Mouse (Mus musculus): ENCODE results near the gene Tmc8. TPM values are rescaled to one million over a fixed set of nuclear protein-coding genes. Genes with fewer than 3 reads are reported as not detected.
A peak's percentile ranks its signal among the peaks of the same experiment; 100 is the strongest.
"Not testable (repeated sequence)": the region's sequence is repeated elsewhere in the genome, so short reads cannot be mapped to it uniquely, and the experiment has no call there.

The Tmc8 gene
- total RNA-seq, 2 experiments from 2014 or later: 19.8 to 33.7 TPM

DNA sequence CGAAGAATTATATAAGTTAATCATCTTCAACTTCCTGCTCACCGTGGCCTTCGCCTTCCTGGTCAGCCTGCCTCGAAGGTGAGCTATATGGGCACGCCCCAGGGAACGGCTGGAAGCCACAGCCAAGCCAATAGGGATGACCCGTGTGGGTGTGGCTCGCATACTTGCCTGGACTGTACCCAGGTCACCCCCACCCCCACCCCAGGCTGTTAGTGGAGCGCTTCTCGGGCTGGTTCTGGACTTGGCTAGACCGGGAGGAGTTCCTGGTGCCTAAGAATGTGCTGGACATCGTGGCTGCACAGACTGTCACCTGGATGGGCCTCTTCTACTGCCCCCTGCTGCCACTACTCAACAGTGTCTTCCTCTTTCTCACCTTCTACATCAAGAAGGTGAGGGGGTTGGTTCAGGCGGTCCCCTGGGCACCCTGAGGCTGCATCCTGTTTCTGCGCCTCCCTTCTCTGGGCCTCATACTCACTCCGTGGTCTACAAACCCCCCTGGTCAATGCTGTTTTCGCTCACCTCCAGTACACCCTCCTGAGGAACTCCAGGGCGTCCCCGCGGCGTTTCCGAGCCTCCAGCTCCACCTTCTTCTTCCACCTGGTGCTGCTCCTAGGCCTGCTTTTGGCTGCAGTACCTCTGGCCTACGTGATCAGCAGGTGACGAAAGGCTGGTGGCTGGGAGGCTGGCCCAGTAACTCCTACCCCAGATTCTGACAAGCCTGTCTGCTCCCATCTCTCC is 9.0 kb downstream of the Tmc8 start:
- ATAC-seq (replicated peaks; ENCODE audit: low FRiP score, poor library complexity, severe bottlenecking): peak; percentile 31

DNA sequence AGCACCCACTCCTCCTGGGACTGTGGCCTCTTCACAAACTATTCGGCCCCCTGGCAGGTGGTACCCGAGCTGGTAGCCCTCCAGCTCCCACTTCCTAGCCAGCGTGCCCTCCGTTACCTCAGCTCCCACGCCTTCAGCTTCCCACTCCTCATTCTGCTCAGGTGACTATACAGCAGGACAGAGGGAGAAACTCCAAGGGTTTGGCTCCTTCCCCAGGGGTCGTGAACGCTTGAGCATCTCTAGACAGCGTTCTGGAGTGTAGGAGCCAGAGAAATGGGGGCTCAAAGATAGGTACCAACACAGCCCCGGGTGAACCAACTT is 9.5 kb downstream of the Tmc8 start:
- no peak for ATAC-seq (replicated peaks; ENCODE audit: low FRiP score, poor library complexity, severe bottlenecking)

DNA sequence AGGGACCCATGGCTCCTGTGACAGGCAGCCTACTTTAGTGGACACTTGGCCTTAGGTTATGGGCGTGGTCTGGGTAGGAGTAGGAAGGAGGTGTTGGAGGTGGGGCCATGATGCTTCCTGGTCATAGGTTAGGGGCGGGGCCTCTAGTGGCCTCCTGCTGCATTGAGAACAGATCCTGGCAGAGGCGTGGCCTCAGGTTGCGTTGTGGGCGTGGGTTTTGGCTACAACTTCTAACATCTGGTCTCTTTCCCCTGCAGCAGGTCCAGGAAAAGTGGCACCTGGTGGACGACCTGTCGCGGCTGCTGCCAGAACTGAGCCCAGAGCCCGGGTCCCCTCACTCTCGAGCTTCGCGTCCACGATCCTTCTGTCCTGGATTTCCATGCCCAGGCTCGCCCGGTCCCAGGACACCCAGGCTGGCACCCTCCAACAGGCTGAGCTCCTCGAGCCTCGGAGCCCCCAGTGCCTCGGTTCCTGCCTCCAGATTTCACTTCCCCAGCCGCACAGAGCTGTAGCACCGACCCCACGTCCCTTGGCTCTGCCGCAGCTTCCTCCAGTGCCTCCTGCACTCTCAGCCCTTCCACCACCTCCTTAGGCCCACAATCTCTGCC is 10.5 kb downstream of the Tmc8 start:
- peak; percentile 87 for ATAC-seq (replicated peaks; ENCODE audit: low FRiP score, poor library complexity, severe bottlenecking)

DNA sequence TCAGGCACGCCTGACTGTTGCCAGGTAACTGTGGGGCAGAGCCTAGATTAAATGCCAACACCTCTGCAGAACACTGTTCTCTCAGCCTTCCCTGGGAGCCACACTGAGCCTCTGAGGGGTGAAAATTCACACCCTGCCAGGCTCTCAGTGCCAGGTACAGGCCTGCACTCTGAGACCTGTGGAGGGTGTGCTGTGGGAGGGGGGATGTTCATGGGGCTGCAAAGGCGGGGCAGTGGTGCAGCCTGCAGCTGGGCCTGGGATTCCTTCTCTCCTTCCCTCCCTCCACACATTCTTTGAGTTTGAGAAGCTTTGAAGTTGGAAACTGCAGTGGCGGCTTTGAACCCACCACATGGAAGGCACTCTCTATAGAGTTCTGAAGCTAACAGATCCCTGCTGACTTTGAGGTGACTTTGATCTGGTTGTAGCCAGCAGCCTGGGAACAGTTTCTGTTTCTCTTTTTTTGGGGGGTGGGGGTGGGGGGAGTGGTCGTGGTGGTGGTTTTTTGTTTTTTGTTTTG is 12.2 kb downstream of the Tmc8 start:
- no peak for ATAC-seq (replicated peaks; ENCODE audit: low FRiP score, poor library complexity, severe bottlenecking)

DNA sequence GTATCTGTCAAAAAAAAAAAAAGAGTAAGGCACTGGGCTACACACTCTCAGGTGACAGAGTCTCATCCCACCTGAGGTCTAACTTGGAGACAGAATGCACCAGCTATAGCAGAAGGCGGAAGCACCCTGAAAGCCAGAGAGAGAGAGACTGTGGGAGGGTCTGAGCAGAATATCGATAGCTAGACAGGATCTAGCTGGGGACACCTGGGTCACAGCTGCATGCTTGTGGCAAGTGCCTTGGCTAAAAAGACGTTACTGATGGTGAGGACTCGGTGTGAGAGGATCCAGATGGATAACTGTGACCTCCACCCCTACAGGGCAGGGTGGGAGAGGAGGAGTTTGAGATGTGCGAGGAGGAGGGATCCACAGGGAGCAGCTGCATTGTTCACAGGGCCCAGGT is 15.1 kb downstream of the Tmc8 start:
- 0 out of 2 replicates have a peak, but pooled peaks have one; percentile 0 for ATAC-seq (replicated peaks; ENCODE audit: low FRiP score, poor library complexity, severe bottlenecking)

DNA sequence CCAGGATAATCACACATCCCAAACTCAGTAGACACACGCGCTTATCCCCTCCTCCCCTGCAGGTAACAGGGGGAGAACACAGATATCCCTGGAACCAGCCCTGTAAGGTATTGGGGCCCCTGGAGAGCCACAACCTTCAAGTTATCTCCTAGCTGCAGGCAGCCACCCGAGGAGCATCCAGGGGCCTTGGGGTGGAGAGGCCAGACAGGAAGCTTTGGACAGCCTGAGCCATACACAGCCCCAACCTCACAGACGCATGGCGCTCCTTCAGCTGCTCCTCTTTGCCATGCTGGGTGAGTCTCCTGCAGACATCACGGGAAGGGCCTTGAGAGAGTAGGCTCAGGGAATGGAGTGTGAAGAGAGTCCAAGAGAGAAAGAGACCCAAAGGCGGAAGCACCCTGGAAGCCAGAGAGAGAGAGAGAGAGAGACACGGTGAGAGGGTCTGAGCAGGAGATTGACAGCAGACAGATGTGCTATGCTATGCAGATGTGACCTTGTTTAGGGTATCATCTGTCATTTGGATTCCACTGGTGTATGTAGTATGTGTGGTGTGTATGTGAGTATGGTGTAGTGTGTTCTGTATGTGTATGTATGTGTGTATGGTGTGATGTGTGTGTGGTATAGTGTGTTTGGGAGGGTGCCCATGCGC is 15.8 kb downstream of the Tmc8 start, which contains the start of gene 6030468B19Rik:
TSS of gene 6030468B19Rik (plus strand) at position 150 of the 649 bp plus-strand sequence.
- peak; percentile 86 for ATAC-seq (replicated peaks; ENCODE audit: low FRiP score, poor library complexity, severe bottlenecking)

DNA sequence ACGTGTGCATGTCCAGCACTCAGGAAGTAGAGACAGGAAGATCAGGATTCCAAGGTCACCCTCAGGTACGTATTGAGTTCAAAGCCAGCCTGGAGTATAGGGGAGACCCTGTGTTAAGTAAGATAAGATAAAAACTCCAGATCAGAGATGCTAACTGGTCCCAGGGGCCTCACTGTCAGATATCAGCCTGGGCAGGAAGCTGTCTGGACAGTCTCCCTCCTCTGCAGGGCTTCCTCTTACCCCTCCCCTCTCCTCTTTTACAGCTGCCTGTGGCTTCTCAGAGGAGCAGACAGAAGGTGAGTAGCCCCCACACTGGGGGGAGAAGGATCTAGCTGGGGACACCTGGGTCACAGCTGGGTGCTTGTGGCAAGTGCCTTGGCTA is 16.3 kb downstream of the Tmc8 start:
- peak; percentile 29 for ATAC-seq (replicated peaks; ENCODE audit: low FRiP score, poor library complexity, severe bottlenecking)

DNA sequence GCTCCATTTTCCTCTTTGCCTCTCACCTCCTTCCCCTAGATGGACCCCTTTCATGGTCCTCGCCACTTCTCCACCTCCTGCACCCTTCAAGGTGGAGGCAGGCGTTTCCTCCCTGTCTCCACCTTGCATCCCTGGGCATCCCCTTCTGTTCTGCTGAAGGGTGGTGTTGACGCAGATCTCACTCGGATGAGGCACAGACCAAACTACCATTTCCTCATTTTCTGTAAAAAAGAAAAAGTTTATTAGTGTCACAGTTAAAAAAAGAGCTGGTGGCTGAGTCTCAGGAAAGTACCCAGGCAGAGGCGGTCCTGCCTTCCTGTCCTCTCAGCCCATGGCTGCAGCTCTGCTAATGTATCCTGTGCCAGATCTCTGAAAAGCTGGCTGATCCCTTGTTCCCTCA is 17.3 kb downstream of the Tmc8 start:
- ATAC-seq (replicated peaks; ENCODE audit: low FRiP score, poor library complexity, severe bottlenecking): no peak

DNA sequence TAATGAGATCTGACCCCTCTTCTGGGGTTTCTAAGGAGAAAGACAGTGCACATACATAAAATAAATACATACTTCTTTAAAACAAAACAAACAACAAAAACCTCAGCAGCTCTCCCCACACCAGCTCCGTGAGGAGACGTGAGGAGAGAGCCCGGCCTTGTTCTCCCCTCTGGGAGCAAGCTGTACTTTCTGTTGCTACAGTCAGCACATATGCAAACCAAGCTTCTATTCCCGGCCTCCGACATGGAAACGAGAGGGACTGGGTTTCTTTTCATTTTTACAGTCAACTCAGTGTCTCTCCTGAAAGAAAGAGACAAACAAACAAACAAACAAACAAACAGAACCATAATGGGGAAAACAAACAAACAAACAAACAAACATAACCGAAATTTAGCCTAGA is 18.2 kb downstream of the Tmc8 start:
- no peak for ATAC-seq (replicated peaks; ENCODE audit: low FRiP score, poor library complexity, severe bottlenecking)

DNA sequence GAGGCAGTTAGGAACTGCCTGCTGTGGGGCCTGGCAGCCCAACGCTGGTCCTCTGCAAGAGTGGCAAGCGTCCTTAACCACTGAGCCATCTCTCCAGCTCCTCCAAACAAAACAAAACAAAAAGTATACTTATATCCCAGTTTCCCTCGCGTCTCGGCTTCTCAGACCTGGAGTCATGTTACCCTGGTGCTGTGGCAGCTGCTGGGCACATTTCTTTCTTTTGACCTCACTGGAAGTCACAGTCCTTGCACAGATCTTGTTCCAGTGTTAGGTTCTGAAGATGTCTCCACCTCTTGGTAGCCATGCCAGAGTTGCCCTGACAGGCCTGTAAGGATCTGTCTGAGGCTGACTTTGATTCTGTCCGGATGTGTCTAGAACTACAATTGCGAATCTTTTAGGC is 19.8 kb downstream of the Tmc8 start:
- no peak for ATAC-seq (replicated peaks; ENCODE audit: low FRiP score, poor library complexity, severe bottlenecking)

DNA sequence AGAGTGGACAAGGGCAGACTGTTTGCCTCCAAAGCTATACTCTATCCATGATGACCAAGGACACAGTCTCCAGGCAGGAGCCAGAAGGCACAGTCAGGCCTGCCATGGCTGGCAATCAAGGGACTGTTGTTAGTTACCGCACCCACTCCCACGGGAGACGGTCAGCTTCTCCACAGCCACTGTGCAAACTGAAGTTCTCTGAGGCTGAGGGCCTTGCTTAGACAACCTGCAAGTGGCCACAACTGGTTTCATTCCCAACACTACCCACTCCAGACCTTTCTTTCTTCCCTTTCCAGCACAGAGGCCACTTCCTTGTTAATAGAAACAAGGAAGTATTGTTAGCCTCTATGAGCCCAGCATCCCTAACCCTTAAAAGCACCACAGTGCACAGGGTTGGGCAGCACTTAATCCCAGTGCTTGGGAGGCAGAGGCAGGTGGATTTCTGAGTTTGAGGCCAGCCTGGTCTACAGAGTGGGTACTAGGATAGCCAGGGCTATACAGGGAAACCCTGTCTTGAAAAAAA is 21.4 kb downstream of the Tmc8 start:
- ATAC-seq (replicated peaks; ENCODE audit: low FRiP score, poor library complexity, severe bottlenecking): no peak

DNA sequence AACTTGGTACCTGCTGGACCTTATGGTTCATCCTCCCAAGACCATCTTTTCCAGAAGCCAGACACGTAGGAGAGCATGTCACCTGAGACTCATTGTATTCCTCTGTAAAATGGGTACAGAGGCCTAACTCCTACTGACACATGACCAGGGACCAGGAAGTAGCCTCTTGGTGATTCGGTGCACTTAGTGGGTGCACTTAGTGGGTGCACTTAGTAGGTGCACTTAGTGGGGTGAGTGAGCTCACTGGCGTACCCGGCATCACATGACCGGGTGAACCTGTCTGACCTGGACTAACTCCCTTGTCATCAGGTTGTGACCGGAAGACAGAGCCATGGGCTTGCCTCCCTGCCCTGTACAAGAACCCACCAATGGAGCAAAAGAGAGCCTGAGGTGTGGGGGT is 24.9 kb downstream of the Tmc8 start:
- ATAC-seq (replicated peaks; ENCODE audit: low FRiP score, poor library complexity, severe bottlenecking): no peak

DNA sequence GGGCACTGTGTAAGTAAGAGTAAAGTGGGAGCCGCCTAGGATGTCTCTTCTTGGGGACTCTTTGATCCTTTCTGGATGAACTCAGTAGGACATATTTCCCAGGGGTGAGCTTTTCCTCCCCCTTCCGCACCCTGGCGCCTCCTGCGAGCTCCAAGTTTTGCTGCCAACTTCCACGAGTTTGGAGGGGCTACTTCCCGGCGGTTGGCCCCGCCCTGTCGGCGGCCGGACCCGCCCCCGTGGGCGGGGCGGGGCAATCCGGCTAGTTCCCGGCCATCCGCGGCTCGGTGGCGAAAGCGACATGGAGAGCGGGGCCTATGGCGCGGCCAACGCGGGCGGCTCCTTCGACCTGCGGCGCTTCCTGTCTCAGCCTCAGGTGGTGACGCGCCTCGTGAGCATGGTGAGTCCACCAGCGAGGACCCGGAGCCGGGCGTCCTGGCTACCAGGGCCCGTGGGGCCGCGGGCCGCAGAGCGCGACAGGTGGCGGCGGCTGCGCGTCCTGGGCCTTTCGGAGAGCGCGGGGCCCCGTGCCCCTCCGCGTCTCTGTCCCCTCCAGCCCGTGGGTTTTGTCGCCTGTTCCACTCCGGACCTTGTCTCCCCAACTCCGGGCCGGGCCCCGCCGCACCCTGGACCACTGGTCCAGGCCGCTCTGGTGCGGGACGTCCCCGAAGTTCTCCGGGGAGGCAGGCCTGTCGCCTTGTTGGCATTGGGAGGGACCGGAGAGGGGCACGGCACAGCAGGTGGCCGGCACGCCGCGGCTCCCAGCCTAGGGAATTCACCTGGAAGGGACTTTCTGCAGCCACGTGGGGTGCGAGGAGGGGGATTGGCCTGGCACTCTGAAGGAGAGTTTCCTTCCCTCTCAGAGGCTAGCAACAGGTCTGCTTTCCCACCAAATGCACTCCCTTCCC is 27.8 kb downstream of the Tmc8 start, which contains the start of the genes Gm20708 and Syngr2:
TSS of gene Gm20708 (plus strand) at position 262 of the 905 bp plus-strand sequence.
TSS of gene Syngr2 (plus strand) at position 262 of the 905 bp plus-strand sequence.
- peak; percentile 70 for ATAC-seq (replicated peaks; ENCODE audit: low FRiP score, poor library complexity, severe bottlenecking)

DNA sequence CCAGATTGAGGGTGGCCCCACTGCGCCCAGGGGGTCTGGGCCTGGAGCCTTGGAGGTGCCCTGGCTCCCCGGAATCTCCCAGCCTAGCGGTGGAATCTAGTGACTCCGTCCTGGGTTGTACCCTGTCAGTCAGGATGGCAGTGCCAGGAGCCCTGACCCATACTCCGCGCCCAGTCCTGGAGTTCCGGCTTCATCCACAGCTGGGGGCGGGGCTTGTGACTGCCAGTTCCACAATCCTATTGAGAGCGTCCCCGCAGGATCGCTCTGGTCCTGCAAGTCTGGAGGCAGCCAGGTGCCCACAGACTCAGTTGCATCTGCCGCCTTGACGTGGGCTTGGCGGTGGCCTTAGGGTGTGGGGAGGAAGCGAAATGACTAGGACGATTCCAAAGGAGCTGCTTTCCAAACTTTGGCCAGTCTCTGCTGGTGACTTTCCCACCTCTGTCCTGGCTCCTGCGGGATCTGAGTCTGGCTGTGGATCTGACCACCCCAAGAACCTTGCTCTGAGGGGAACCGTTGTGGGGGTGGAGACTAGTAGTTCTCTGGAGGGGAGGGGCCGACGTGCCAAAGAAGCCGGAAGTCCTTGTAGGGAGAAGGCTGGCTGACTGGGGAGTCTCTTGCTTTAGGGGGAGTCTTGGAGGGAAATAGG is 28.6 kb downstream of the Tmc8 start:
- ATAC-seq (replicated peaks; ENCODE audit: low FRiP score, poor library complexity, severe bottlenecking): peak; percentile 78

DNA sequence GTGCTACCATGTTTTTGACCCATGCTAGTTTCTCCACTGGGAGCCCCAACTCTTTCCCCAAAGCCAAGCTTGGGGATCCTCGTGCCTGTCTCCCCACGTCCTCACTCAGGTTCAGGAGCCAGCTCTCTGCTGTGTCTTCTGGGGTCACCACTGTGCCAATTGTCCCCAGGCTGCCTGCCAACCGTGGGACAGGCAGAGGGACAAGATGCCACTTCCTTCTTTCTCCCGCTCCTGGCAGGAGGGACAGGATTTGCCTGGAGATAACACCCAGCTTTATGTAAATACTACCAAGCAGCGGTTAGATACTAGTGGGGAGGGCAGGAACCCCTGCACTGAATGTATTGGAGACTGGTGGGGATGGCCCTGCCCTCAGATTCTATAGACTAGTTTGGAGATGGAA is 32.0 kb downstream of the Tmc8 start:
- ATAC-seq (replicated peaks; ENCODE audit: low FRiP score, poor library complexity, severe bottlenecking): no peak

DNA sequence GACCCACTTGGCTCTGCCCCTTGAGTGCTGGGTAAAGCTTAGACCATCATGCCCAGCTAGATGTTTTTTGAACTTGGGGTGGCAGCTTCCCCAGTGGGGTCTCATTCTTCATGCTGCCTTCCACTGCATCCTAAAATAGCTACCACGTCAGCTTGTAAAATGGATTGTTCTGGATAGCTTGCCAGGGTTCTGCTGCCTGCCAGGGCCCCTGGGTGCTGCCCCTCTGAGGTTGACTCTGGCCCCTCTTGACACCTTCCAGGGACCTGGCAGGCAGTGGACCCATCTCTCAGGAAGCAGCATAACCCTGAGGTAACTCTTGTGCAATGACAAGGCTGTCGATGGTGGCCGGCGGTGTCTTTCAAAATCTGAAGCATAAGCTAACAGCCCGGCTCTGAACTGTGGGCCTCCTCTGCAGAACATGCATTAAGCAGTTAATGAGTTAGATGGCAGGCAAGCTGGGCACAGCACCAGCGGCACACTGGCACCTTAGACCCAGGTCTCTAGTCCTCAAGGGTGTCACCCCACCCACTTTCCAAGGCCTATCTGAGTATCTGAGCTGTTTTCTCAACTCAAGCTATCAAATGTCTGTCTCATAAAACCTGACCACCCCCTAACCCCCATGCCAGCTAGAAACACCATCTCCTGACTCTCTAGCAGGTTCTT is 33.0 kb downstream of the Tmc8 start:
- no peak for ATAC-seq (replicated peaks; ENCODE audit: low FRiP score, poor library complexity, severe bottlenecking)

DNA sequence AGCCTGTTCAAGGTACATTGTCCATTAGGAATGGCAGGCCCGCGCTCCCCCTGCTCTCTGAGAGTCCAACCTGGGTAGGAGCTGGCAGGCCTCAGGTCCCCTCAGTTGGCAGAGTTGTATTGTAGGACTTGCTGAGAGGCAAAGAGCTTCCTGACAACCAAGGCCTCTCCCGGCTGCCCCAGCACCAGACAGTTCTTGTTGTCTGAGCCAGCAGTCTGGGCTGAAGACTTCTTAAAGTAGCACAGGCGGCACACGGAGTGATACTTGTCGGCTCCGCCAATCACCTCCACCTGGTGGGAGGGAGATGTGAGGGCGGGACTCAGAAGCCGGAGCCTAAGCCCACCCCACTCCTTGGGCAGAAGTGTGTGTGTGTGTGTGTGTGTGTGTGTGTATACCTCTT is 34.0 kb downstream of the Tmc8 start:
- not testable (repeated sequence) for ATAC-seq (replicated peaks; ENCODE audit: low FRiP score, poor library complexity, severe bottlenecking)

DNA sequence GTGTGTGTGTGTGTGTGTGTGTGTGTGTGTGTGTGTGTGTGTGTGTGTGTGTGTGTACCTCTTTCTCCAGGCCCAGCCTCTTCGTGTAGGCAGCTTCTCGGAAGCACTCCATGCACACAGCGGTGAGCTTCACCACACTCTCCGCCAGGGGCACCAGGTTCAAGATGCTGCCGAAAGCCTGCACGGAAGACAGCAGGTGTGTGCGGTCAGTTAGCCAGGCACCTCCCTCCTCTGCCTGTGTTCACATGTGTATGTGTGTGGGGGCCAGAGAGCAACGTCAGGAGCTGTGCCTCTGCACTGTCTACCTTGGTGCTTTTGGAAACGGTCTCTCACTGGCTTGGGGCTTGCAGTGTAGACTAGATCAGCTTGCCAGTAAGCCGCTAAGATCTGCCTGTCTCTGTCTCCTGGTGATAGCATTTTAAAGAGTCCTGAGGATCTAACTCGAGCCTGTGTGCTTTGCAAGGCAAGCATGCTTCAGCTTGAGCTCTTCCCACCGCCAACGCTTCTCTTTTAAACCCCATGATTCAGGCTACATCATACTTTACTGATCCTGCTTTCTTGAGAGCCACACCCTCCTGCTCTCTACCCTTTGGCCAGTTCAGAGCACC is 34.6 kb downstream of the Tmc8 start:
- no peak for ATAC-seq (replicated peaks; ENCODE audit: low FRiP score, poor library complexity, severe bottlenecking)

All from erythroblast, adult 5-6 weeks (primary cell).